Mouse (Mus musculus): ENCODE results near the gene Rras. TPM values are rescaled to one million over a fixed set of nuclear protein-coding genes. Genes with fewer than 3 reads are reported as not detected.

Rras gene
- polyA plus RNA-seq, 1 experiment from 2014 or later, result 74.8 TPM

GRCm38 (mm10) chr7:45067190-45067999 is 49.6 kb downstream of the Rras start:
- Histone ChIP-seq H3K9ac (ENCODE audit: low read length) (no peak overlapping the region), H3K9me3 (replicated peaks; ENCODE audit: control insufficient read depth, low read length) (no peaks in the 10 kb centered on the region; the same call in 1 of the 2 replicates), H3K4me3 (ENCODE audit: low read length) (no peak overlapping the region), H3K36me3 (ENCODE audit: control insufficient read depth, insufficient read depth) (no peaks in the 10 kb centered on the region), H3K4me1 (ENCODE audit: control insufficient read depth, insufficient read depth, low read length) (peaks cover 9% of the 10 kb centered on the region), H3K27me3 (ENCODE audit: control insufficient read depth, insufficient read depth, low read length) (no peaks in the 10 kb centered on the region), H3K27ac (ENCODE audit: low read length) (no peak overlapping the region), H3K4me2 (ENCODE audit: low read depth, low read length) (no peak overlapping the region)
- WGBS, result 77% methylated on average over 4 of the region's 4 CpGs
- no peak for ATAC-seq (replicated peaks; ENCODE audit: extremely low read depth, insufficient read depth, low FRiP score)

- 30% methylated on average over 5 of the region's 5 CpGs for WGBS
- Histone ChIP-seq H3K36me3 (ENCODE audit: control insufficient read depth, insufficient read depth) (no peaks in the 10 kb centered on the region), H3K27ac (ENCODE audit: low read length) (no peak overlapping the region), H3K4me3 (ENCODE audit: low read length) (no peak overlapping the region), H3K9me3 (replicated peaks; ENCODE audit: control insufficient read depth, low read length) (no peaks in the 10 kb centered on the region; the same call in 1 of the 2 replicates), H3K4me1 (ENCODE audit: control insufficient read depth, insufficient read depth, low read length) (peaks cover 9% of the 10 kb centered on the region), H3K27me3 (ENCODE audit: control insufficient read depth, insufficient read depth, low read length) (no peaks in the 10 kb centered on the region), H3K9ac (ENCODE audit: low read length) (no peak overlapping the region), H3K4me2 (ENCODE audit: low read depth, low read length) (no peak overlapping the region)
- ATAC-seq (replicated peaks; ENCODE audit: extremely low read depth, insufficient read depth, low FRiP score), result no peak
These were observed 50.2 kb downstream of the Rras start for GRCm38 (mm10) chr7:45068000-45068318.

GRCm38 (mm10) chr7:45069671-45070070 is 51.9 kb downstream of the Rras start:
- H3K27me3 ChIP-seq (ENCODE audit: control insufficient read depth, insufficient read depth, low read length), result no peaks in the 10 kb centered on the region
- no peak overlapping the region for H3K4me2 ChIP-seq (ENCODE audit: low read depth, low read length)
- H3K9me3 ChIP-seq (replicated peaks; ENCODE audit: control insufficient read depth, low read length), result no peaks in the 10 kb centered on the region; the same call in 1 of the 2 replicates
- 59% methylated on average over 2 of the region's 2 CpGs for WGBS
- H3K9ac ChIP-seq (ENCODE audit: low read length), result no peak overlapping the region
- no peak overlapping the region for H3K4me3 ChIP-seq (ENCODE audit: low read length)
- no peak for ATAC-seq (replicated peaks; ENCODE audit: extremely low read depth, insufficient read depth, low FRiP score)
- H3K27ac ChIP-seq (ENCODE audit: low read length), result no peak overlapping the region
- H3K4me1 ChIP-seq (ENCODE audit: control insufficient read depth, insufficient read depth, low read length), result peaks cover under 1% of the 10 kb centered on the region; the same call in 1 of the 2 replicates
- H3K36me3 ChIP-seq (ENCODE audit: control insufficient read depth, insufficient read depth), result no peaks in the 10 kb centered on the region; the same call in 1 of the 2 replicates

Small RNA genes lying within 50 kb of the gene (microRNA-seq; reads per million reads assigned to microRNA genes)
- gene Mir7054, result not detected

Other genes starting within 250 kb of the Rras start
- 79.2 and 81.5 TPM in 2 replicates for gene Nup62, start 201.9 kb upstream of the Rras start, polyA plus RNA-seq (2015; fragmentation: Nextera tagmentation; extraction: Ambion mirVana)
- 2.4 and 4.6 TPM in 2 replicates for gene Il4i1, start 201.6 kb upstream of the Rras start, polyA plus RNA-seq (2015; fragmentation: Nextera tagmentation; extraction: Ambion mirVana)
- 2.3 and 2.4 TPM in 2 replicates for gene Atf5, start 201.3 kb upstream of the Rras start, polyA plus RNA-seq (2015; fragmentation: Nextera tagmentation; extraction: Ambion mirVana)
- 103 and 104 TPM in 2 replicates for gene Akt1s1, start 169.0 kb upstream of the Rras start, polyA plus RNA-seq (2015; fragmentation: Nextera tagmentation; extraction: Ambion mirVana)
- gene Tbc1d17, start 168.9 kb upstream of the Rras start, polyA plus RNA-seq (2015; fragmentation: Nextera tagmentation; extraction: Ambion mirVana), result 60.5 and 62.3 TPM in 2 replicates
- gene Pnkp, start 160.8 kb upstream of the Rras start, polyA plus RNA-seq (2015; fragmentation: Nextera tagmentation; extraction: Ambion mirVana), result 27.7 and 28.0 TPM in 2 replicates
- 210 and 269 TPM in 2 replicates for gene Ptov1, start 148.2 kb upstream of the Rras start, polyA plus RNA-seq (2015; fragmentation: Nextera tagmentation; extraction: Ambion mirVana)
- 89.4 and 96.0 TPM in 2 replicates for gene Med25, start 125.2 kb upstream of the Rras start, polyA plus RNA-seq (2015; fragmentation: Nextera tagmentation; extraction: Ambion mirVana)
- 15.3 and 16.0 TPM in 2 replicates for gene Fuz, start 121.9 kb upstream of the Rras start, polyA plus RNA-seq (2015; fragmentation: Nextera tagmentation; extraction: Ambion mirVana)
- gene Ap2a1, start 88.5 kb upstream of the Rras start, polyA plus RNA-seq (2015; fragmentation: Nextera tagmentation; extraction: Ambion mirVana), result 51.8 and 52.0 TPM in 2 replicates
- gene Tsks, start 74.8 kb upstream of the Rras start, polyA plus RNA-seq (2015; fragmentation: Nextera tagmentation; extraction: Ambion mirVana), result 0.12 and 0.40 TPM in 2 replicates
- gene Cpt1c, start 43.1 kb upstream of the Rras start, polyA plus RNA-seq (2015; fragmentation: Nextera tagmentation; extraction: Ambion mirVana), result 7.6 and 8.9 TPM in 2 replicates
- gene Prmt1, start 31.4 kb upstream of the Rras start, polyA plus RNA-seq (2015; fragmentation: Nextera tagmentation; extraction: Ambion mirVana), result 355 and 387 TPM in 2 replicates
- gene Irf3, start 20.3 kb upstream of the Rras start, polyA plus RNA-seq (2015; fragmentation: Nextera tagmentation; extraction: Ambion mirVana), result 71.4 and 73.6 TPM in 2 replicates
- gene Bcl2l12, start 19.2 kb upstream of the Rras start, polyA plus RNA-seq (2015; fragmentation: Nextera tagmentation; extraction: Ambion mirVana), result 32.2 and 33.3 TPM in 2 replicates
- 22.7 and 26.4 TPM in 2 replicates for gene Scaf1, start 1.6 kb upstream of the Rras start, polyA plus RNA-seq (2015; fragmentation: Nextera tagmentation; extraction: Ambion mirVana)
- 5.6 and 7.3 TPM in 2 replicates for gene Prr12, start 34.9 kb downstream of the Rras start, polyA plus RNA-seq (2015; fragmentation: Nextera tagmentation; extraction: Ambion mirVana)
- 53.8 and 55.9 TPM in 2 replicates for gene Nosip, start 44.5 kb downstream of the Rras start, polyA plus RNA-seq (2015; fragmentation: Nextera tagmentation; extraction: Ambion mirVana)
- gene Prrg2, start 44.7 kb downstream of the Rras start, polyA plus RNA-seq (2015; fragmentation: Nextera tagmentation; extraction: Ambion mirVana), result 12.9 and 16.6 TPM in 2 replicates
- gene Rcn3, start 74.3 kb downstream of the Rras start, polyA plus RNA-seq (2015; fragmentation: Nextera tagmentation; extraction: Ambion mirVana), result 207 and 214 TPM in 2 replicates
- gene Fcgrt, start 85.9 kb downstream of the Rras start, polyA plus RNA-seq (2015; fragmentation: Nextera tagmentation; extraction: Ambion mirVana), result 56.8 and 58.2 TPM in 2 replicates
- gene Rps11, start 106.5 kb downstream of the Rras start, polyA plus RNA-seq (2015; fragmentation: Nextera tagmentation; extraction: Ambion mirVana), result 809 and 812 TPM in 2 replicates
- gene Rpl13a, start 110.8 kb downstream of the Rras start, polyA plus RNA-seq (2015; fragmentation: Nextera tagmentation; extraction: Ambion mirVana), result 684 and 727 TPM in 2 replicates
- 0.34 TPM in 1 of 2 replicates, not detected in the other for gene Gm45713, start 118.3 kb downstream of the Rras start, polyA plus RNA-seq (2015; fragmentation: Nextera tagmentation; extraction: Ambion mirVana)
- 2.3 and 2.8 TPM in 2 replicates for gene Flt3l, start 118.5 kb downstream of the Rras start, polyA plus RNA-seq (2015; fragmentation: Nextera tagmentation; extraction: Ambion mirVana)
- gene Pih1d1, start 136.3 kb downstream of the Rras start, polyA plus RNA-seq (2015; fragmentation: Nextera tagmentation; extraction: Ambion mirVana), result 76.8 and 82.5 TPM in 2 replicates
- 33.9 and 38.2 TPM in 2 replicates for gene Aldh16a1, start 136.6 kb downstream of the Rras start, polyA plus RNA-seq (2015; fragmentation: Nextera tagmentation; extraction: Ambion mirVana)
- 3.6 and 4.7 TPM in 2 replicates for gene Slc17a7, start 146.0 kb downstream of the Rras start, polyA plus RNA-seq (2015; fragmentation: Nextera tagmentation; extraction: Ambion mirVana)
- gene Gfy, start 161.6 kb downstream of the Rras start, polyA plus RNA-seq (2015; fragmentation: Nextera tagmentation; extraction: Ambion mirVana), result not detected in 2 replicates
- 0.42 TPM in 1 of 2 replicates, not detected in the other for gene Pth2, start 163.0 kb downstream of the Rras start, polyA plus RNA-seq (2015; fragmentation: Nextera tagmentation; extraction: Ambion mirVana)
- 0.58 and 0.75 TPM in 2 replicates for gene Ccdc155, start 186.9 kb downstream of the Rras start, polyA plus RNA-seq (2015; fragmentation: Nextera tagmentation; extraction: Ambion mirVana)
- 1.2 and 1.4 TPM in 2 replicates for gene Dkkl1, start 194.2 kb downstream of the Rras start, polyA plus RNA-seq (2015; fragmentation: Nextera tagmentation; extraction: Ambion mirVana)
- gene Tead2, start 197.8 kb downstream of the Rras start, polyA plus RNA-seq (2015; fragmentation: Nextera tagmentation; extraction: Ambion mirVana), result 88.0 and 92.4 TPM in 2 replicates
- gene Cd37, start 221.2 kb downstream of the Rras start, polyA plus RNA-seq (2015; fragmentation: Nextera tagmentation; extraction: Ambion mirVana), result 5.0 and 9.2 TPM in 2 replicates
- gene Slc6a16, start 223.1 kb downstream of the Rras start, polyA plus RNA-seq (2015; fragmentation: Nextera tagmentation; extraction: Ambion mirVana), result 0.09 TPM in 1 of 2 replicates, not detected in the other